Mouse (Mus musculus): ENCODE data around the gene Klhl26. TPM values are rescaled to one million over a fixed set of nuclear protein-coding genes. Genes with fewer than 3 reads are reported as not detected.

Klhl26 gene
- total RNA-seq, 2 experiments from 2014 or later = 54.1 to 62.0 TPM

DNA sequence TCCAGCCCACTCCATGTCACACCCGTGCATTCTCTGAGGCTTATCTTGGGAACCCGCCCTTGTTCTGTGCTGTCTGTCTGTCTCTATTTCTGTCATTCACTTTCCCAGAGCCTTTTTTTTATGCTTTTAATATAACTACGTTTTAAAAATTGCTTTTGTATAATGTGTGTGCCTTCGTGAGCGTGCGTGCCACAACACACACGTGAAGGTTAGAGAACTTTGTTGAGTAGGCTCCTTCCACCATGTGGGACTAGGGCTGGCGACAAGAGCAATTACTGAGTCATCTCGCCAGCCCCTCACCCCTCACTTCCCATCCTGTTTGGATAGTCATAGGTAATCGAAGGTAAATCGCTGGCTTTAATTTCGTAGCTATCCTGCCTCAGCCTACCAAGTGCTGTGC is 25.8 kb upstream of the Klhl26 start:
- DNase-seq (ENCODE audit: low spot score in 2 of 2) = no peak

DNA sequence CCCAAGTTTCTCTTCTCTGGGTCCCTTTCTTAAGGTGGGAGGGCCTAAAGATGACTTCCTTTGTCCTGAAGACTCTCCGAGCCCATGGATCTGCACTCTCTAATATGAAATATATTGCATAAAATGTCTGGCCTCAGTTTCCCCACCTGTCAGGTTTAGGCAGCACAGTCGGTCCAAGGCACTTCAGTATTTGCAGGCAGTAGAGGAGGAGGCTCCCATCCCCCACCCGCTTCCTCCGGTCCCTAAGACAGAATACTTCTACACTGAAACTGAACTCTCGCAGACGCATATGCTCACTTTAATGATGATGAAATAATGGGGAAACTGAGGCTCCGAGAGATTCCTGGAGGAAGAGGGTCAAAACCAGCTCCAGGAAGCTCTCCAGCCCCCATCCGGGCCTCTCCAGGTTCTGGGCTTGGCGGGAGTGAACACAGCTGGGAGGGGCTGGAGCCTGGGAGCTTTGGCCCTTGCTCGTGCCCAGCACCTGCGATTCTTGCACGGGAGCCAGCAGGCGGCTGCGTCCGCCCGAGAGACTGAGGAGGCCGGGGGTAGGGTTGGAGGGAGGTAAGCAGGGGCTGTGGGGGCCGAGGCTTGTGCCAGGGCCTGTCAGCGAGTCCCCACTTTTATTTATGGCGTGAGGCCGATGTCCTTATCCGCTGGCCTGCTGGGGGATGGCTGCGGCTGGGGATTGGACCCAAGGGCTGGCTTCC is 25.2 kb upstream of the Klhl26 start:
- no peak for DNase-seq (ENCODE audit: low spot score in 2 of 2)

DNA sequence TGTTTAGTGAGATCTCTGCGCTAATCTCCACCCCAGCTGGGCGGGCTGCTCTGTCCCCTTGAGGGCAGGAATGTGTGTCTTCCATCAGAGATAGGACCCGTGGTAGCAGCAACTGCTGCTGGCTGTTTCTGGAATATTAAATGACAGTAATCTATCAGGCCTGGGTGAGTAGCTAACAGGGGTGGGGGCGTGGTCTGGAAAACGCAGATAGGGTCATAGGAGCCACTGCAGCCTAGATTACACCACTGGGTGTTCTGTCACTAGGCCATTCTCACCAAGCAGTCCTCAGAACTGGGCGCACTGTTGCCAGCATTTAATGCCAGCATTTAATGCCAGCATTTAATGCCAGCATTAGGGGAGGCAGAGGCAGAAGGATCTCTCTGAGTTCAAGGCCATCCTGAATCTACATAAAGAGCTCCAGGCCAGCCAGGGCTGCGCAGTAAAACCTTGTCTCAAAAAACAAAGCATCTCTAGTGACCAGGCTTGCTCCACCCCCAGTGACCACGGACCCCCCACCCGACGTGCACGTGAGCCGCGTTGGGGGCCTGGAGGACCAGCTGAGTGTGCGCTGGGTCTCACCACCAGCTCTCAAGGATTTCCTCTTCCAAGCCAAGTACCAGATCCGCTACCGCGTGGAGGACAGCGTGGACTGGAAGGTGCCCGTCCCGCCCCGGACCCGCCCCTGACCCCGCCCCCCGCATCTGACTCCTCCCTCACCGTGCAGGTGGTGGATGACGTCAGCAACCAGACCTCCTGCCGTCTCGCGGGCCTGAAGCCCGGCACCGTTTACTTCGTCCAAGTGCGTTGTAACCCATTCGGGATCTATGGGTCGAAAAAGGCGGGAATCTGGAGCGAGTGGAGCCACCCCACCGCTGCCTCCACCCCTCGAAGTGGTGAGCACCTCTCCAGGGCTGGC is 23.9 kb upstream of the Klhl26 start:
- DNase-seq (ENCODE audit: low spot score in 2 of 2) = no peak

DNA sequence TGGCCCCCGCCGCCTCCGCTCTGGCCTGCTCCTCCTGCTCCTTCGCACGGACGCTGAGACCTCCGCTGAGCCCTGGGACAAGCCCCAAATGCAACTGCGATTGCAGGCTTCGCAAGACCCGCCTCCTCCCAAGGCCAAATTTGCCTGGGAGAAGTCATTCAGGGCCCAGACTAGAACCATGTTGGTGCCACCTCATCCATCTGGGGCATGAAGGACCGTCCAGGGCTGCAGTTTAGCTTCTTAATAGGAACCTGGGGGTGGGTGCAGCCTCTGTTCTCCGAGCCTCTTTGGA is 18.9 kb upstream of the Klhl26 start:
- no peak for DNase-seq (ENCODE audit: low spot score in 2 of 2)

DNA sequence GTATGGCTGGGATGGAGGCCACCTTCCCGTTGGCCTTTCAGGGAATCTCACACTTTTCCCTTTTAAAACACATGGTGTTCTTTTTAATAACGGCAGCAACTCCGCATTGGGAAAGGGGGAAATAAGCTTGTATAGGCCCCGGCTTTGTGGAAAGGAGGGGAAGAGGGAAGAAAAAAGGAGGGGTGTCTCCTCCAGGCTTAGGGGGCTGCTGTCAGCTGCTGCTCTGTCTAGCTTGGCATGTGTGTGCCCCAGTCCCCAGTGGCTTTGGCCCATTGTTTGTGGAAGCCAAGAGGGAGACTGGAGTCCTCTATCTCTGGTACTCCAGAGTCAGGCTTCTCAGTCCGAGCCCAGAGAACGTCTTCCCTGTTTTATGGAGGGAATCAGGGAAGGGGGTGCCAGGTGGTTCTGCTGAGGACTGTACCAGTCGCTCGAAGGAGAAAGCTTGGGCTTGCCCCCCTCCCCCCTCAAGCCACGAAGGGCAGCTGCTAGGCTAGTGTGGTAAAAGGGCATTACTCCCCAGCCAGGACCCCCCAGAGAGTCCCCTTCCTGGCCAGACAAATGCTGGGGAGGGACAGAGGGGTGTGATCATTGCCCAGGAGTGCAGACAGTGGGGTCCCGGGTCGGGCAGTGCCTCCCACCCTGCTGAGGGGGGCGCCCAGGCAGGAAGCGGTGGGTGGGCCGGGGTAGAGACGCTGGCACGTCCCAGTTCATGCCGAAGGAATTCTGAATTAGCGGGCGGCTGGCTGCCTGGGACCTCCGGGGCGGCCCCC is 18.4 kb upstream of the Klhl26 start:
- no peak for DNase-seq (ENCODE audit: low spot score in 2 of 2)

DNA sequence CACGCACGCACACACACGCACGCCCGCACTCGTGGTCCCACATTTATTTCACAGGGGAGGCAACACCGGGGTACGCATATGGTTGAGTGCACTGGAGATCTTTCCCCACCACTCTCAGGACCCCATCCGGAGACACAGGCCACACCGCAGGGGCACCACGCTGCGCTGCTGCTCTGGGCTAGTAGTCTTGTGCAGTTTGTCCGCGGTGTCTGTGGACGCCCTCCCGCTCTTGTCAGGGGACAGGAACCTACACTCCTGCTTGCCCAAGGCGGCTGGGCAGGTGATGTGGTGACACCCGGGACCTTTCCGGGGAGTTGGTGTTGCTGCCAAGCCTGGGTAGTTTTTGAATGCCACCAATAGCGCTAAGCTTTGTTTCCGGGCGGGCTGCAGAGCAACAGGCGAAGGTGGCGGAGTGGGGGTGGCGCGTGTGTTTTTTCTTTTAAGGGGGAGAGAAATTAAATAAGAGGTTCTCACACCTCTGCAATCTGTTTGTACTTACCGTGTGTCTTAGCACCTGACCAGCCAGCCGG is 17.7 kb upstream of the Klhl26 start:
- DNase-seq (ENCODE audit: low spot score in 2 of 2) = no peak

DNA sequence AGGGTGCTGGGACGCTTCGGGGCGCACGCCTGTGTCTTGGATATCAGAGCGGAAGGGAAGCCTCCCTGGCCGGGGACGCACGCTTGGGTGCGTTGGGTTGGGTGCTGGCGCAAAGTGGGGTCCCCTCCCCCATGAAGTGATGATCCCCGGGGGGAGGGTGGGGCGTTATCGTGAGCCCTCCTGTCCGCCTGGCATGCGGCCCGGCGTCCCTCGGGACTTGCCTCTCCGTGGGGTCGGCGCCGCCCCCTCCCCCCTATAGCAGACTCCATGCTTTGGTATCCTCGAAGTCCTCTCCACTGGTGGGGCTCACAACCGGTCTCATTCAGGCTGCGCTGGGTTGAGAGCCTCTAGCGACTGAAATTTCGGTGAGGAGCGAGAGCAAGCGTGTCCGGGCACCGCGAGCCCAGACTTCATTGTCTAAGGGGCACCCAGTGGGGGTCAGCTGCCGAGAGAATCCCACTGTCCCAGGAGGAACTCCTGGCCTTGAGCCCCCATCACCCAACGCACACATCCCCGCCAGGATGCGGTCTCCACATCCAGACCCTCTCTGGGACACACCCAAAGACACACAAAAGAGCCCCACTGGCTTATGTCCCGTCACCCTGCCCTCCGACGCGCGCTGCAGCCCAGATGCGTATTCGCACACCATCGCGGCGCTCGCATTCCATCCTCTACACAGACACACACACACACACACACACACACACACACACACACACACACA is 17.1 kb upstream of the Klhl26 start:
- DNase-seq (ENCODE audit: low spot score in 2 of 2) = no peak

DNA sequence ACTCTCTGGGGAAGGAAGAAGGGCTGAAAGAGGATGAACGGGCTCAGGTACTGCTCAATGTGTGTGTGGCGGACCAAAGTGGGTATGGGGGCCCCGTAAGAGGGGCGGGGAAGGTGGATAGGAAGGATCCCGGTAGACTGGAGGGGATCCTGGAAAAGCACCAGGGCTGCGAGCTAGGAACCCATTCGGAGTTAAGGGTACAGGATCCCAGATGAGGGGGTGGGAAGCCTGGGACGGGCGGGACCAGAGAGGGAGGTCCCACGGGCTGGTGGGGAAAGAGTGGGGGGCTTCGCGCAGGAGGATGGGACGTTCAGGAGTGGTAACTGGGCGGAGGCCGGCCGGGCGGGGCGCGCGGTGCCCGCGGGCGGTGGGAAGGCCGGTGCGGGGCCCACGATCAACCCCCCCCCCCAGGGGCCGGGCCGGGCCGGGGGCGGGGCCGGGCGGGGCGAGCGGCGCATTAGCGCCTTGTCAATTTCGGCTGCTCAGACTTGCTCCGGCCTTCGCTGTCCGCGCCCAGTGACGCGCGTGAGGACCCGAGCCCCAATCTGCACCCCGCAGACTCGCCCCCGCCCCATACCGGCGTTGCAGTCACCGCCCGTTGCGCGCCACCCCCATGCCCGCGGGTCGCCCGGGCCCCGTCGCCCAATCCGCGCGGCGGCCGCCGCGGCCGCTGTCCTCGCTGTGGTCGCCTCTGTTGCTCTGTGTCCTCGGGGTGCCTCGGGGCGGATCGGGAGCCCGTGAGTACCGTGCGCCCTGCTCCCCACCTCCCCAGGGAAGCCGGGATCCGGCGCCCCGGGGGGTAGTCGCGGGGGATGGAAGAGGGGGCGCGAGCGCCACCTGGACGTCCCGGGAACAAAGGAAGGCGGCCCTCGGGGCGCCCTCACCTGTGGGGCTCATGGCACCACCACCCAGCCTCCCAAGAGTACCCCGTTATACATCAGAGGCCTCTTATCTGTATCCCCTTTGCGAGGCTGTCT is 16.2 kb upstream of the Klhl26 start, which contains the start of gene Crlf1:
Gene Crlf1, plus strand, starts transcription at position 495 of the 977 bp plus-strand sequence.
- DNase-seq (ENCODE audit: low spot score in 2 of 2) = no peak

DNA sequence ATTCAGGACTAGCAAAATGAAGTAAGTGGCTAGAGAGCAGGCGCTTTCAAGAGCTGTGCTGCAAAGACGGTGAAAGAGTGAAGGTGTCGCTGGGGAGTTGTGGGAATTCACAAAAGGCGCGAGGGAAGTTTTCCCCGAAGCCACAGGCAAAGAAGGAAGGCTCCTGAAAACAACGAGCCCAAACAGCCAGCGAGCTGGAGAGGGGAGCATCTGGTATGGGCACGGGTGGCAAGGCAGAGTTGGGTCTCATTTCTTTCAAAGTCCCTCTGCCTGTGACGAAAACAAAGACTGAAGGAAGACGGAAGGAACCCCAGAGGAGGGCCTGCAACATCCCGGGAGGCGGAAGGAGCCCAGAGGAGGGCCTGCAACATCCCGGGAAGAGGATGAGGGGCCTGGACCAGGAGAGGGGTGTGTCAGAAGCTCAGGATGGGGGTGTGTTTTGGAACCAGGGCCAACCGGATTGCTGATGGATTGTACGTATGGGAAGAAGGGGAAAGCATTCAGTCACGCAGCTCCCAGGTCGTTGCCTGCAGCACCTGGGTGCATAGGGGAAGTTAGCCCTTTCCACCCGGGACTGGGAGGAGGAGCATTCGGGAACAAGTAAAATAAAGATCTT is 14.2 kb upstream of the Klhl26 start:
- no peak for DNase-seq (ENCODE audit: low spot score in 2 of 2)

DNA sequence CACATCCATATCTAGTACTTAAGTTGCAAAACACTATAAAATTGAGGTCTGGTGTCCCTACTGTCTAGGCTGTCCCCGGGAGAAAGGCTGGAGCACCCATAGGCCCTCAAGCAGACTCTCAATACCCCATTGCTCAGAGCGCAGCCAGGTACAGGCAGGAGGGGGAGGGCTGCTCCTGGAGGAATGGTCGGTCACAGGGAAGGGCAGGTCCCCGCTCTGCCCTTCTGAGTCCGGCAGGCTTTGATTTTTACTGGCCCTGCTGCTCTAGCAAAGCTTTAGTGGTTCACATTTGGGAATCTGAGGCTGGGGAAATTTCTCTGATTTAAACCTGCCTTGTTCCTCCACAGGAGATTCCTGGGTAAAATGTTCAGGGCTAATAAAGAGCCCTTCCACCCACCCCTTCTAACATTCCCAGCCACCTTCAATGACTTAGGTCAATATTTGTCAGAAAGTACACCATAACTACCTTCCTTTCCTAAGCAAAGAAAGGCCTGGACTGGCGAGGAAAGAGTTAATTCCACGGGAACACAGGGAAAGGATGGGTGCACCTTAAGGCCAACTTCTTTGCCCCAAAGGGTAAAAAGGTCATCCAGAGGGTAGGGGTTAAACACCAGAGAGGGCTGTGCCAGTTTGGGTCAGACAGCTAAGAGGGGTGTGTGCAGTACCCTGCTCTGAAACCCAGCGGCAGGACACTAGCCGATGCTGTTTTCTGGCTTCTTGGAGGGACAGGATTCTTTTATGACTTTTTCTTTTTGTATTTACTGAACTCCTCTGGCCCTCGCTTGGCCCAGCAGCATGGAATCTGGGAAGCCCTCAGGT is 13.5 kb upstream of the Klhl26 start:
- no peak for DNase-seq (ENCODE audit: low spot score in 2 of 2)

DNA sequence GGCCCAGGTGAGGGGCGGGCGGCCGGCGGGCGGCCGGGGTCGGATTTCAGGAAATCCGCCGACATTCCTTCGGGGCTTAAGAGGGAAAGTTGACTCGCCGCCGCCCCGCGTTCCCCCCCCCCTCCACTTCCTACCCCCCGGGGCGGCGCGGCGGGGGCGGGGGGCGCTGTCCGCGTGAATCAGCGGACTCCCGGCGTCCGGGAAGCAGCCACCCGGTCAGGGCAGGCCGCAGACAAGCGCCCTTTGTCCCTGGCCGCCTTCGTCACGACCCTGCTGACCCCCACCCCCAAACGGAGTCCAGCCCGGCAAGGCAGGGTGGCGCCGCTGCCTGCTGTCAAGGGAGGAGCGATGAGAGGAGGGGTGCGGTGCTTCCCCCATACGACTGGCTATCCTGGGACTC is 12.8 kb upstream of the Klhl26 start:
- no peak for DNase-seq (ENCODE audit: low spot score in 2 of 2)

DNA sequence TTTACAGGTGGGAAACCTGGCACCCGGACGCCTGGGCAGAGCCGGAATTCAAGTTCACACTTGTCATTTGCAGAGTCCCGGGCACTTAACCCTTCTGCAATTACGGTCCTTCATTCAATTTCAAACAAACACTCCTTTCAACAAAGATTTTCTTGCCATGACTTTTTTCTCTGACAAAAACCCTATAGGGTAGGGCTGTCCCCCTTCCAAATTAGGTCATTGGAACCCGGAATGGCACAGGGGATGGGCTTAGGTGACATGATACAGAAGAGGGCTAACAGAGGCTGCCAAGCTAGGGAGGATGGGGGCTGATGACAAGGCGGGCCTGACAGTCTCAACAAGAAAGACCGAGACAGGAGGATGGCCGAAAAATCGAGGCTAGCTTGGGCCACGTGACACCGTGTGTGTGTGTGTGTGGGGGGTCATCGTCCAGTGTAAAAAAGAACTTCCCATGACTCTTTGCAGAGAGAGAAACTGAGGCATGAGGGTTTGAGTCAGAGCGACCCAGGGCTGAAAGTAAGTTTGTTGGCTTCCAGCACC is 12.2 kb upstream of the Klhl26 start:
- DNase-seq (ENCODE audit: low spot score in 2 of 2) = no peak

DNA sequence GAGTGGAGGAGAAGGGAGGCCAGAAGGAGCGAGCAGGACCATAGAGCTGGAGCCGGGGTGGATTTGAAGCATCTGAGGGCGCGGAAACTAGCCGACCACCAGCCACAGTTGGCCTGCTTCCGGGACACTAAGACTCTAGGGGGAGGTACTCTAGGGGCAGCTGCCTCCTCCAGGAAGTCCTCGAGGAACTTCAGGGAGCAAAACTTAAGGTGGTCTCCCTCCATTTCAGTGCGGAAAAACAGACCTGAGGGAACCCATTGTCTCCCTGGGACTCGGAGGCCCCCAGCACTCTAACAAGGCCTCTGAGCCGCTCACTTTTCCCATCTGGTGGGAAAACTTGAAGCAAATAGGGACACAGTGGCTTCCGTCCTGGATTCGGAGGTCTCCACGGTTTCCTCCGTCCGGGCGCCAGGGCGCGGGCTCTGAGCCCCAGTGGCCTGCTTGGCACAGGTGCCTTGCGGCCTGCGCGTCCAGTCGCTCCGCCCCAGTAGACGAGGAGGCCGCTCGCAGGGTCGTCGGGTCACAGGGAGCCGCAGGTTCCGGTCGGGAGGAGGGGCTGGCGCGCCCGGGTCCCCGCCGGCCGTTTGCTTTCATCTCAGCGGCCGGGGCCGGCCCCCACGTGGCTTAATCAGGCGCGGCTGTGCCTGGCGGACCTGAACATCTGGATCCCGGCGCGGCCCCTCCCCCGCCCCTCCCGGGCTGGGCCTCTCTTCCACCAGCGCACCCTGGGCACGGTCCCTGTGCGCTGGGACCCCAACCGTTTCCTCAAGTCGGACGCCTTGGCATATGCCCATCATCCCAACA is 11.4 kb upstream of the Klhl26 start:
- no peak for DNase-seq (ENCODE audit: low spot score in 2 of 2)

DNA sequence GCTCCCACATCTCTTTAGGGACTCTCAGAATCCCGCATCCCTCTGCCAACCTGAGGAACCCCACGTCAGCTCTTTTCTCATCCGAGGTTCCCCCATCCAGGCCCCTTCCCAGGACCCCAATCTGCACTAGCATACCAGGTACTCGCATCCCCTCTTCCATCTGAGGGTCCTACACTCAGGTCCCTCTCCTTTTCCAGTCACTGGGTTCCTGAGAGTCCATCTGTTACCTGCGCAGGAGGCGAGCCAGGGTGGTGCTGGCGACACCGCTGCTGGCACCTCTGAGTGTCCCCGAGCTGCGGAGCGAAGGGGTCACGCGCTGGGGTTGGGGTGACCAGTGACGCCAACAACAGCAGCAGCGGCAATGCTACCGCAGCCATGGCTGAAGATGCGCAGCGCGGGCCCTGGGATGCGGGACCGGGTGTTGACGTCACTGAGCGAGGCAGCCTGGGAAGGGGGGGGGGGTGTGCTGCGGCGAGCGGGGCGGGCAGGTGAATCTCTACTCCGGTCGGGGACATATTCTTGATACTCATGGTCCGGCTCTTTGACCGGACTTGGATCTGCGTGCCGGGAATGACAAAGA is 10.3 kb upstream of the Klhl26 start, which contains the start of gene Tmem59l:
Gene Tmem59l, minus strand, starts transcription at position 418 of the 580 bp plus-strand sequence.
- DNase-seq (ENCODE audit: low spot score in 2 of 2) = peak; percentile 54 to 61

DNA sequence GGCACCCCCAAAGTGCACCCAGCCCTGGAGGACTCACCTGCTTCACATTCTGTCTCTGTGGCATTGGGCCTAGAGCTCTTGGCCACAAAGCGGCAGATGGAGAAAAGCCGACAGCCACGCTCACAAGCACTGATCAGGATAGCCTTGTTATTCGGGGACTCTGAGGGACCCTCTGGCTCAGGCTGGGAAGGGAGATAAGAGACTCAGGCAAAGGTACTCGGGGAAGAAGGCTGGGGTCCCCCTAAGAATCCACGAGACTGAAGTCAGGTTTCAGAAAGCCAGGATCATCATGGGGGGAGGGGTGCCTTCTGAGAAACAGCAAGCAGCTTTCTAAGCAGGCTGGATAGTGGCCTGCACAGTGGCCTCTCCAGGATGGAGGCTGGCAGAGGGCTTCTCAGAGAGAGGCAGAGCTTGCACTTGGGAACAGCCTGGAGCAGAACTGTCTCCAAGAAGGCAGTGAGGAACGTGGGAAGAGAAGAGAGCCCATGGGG is 9.5 kb upstream of the Klhl26 start:
- DNase-seq (ENCODE audit: low spot score in 2 of 2) = no peak

DNA sequence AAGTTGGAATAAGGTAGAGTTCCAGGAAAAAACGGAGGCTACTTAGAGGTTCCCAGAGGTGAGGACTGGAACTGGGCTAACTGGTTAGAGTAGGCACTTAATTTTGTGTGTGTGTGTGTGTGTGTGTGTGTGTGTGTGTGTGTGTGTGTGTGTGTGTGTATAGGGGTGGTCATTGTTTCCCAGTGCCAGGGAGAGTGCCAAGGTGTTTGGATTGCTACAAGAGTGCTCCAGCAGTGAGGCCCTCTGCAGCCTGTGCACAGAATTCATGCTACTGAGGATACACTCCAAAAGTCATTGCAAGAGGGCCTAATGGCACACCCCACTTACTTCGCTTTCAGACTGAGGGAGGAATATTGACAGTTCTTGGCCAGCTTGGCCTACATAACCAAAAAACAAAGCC is 6.2 kb upstream of the Klhl26 start:
- no peak for DNase-seq (ENCODE audit: low spot score in 2 of 2)

DNA sequence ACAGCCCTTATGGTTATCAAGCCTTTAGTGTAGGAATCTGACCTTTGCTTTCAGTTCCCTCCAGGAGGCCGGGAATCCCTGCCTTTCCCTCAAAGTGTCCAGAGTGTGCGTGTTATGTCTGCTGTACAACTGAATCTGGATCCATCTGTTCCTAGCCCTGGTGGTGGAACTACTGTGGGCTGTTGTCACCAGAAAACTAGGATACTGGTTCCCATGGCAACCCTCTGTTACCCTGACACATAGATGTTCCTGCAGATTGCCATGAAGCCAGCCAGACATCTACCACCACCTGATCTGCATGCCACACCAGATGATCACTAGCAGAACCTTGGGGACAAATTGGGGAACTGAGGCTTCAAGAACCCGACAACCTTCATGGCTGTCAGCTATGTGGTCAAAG is 5.1 kb upstream of the Klhl26 start:
- DNase-seq (ENCODE audit: low spot score in 2 of 2) = peak; percentile 73 to 93
